Mouse (Mus musculus): ENCODE measurements around the gene Pctp. TPM values are rescaled to one million over a fixed set of nuclear protein-coding genes. Genes with fewer than 3 reads are reported as not detected.

The Pctp gene
- polyA plus RNA-seq, 1 experiment from 2014 or later, result 5.6 TPM

GRCm38 (mm10) chr11:89950691-89951270 lies 51.9 kb downstream of the Pctp start:
- Histone ChIP-seq H3K4me1 (no peaks in the 10 kb centered on the region), H3K4me2 (replicated peaks) (no peak overlapping the region), H3K27ac (no peak overlapping the region), H3K9me3 (no peaks in the 10 kb centered on the region), H3K4me3 (no peak overlapping the region), H3K27me3 (replicated peaks) (no peaks in the 10 kb centered on the region), H3K36me3 (no peaks in the 10 kb centered on the region), H3K9ac (no peak overlapping the region)
- 85% methylated on average over 3 of the region's 3 CpGs for WGBS
- ATAC-seq (ENCODE audit: low FRiP score, low read depth), result no peak

GRCm38 (mm10) chr11:89947806-89948205 lies 54.9 kb downstream of the Pctp start:
- Histone ChIP-seq H3K9me3 (no peaks in the 10 kb centered on the region), H3K36me3 (no peaks in the 10 kb centered on the region), H3K4me2 (replicated peaks) (no peak overlapping the region), H3K9ac (no peak overlapping the region), H3K4me1 (no peaks in the 10 kb centered on the region), H3K27ac (no peak overlapping the region), H3K27me3 (replicated peaks) (no peaks in the 10 kb centered on the region), H3K4me3 (no peak overlapping the region)
- no peak for ATAC-seq (ENCODE audit: low FRiP score, low read depth)
- 91% methylated on average over 4 of the region's 4 CpGs for WGBS

GRCm38 (mm10) chr11:89945159-89945558 lies 57.5 kb downstream of the Pctp start:
- H3K9me3 ChIP-seq, result no peaks in the 10 kb centered on the region
- no peaks in the 10 kb centered on the region for H3K4me1 ChIP-seq
- no peak overlapping the region for H3K9ac ChIP-seq
- no peaks in the 10 kb centered on the region for H3K27me3 ChIP-seq (replicated peaks)
- ATAC-seq (ENCODE audit: low FRiP score, low read depth), result no peak
- 75% methylated on average over 8 of the region's 8 CpGs for WGBS
- H3K36me3 ChIP-seq, result no peaks in the 10 kb centered on the region
- no peak overlapping the region for H3K4me2 ChIP-seq (replicated peaks)
- no peak overlapping the region for H3K27ac ChIP-seq
- no peak overlapping the region for H3K4me3 ChIP-seq

- Histone ChIP-seq H3K4me3 (no peak overlapping the region), H3K27me3 (replicated peaks) (no peaks in the 10 kb centered on the region), H3K36me3 (no peaks in the 10 kb centered on the region), H3K27ac (no peak overlapping the region), H3K4me1 (no peaks in the 10 kb centered on the region), H3K9me3 (no peaks in the 10 kb centered on the region), H3K4me2 (replicated peaks) (no peak overlapping the region), H3K9ac (no peak overlapping the region)
- no peak for ATAC-seq (ENCODE audit: low FRiP score, low read depth)
- 54% methylated on average over 7 of the region's 7 CpGs for WGBS
These were observed 65.5 kb downstream of the Pctp start for GRCm38 (mm10) chr11:89937241-89937640.

Other genes starting within 250 kb of the Pctp start
- 0.83 and 1.2 TPM in 2 replicates for gene Ankfn1, start 225.2 kb downstream of the Pctp start, polyA plus RNA-seq (2016; fragmentation: Nextera tagmentation; extraction: Ambion mirVana)
- gene Tmem100, start 27.5 kb upstream of the Pctp start, polyA plus RNA-seq (2016; fragmentation: Nextera tagmentation; extraction: Ambion mirVana), result 7.1 and 7.5 TPM in 2 replicates
- 21.5 and 25.3 TPM in 2 replicates for gene Gm45716, start 184.8 kb upstream of the Pctp start, polyA plus RNA-seq (2016; fragmentation: Nextera tagmentation; extraction: Ambion mirVana)
- 79.0 and 86.9 TPM in 2 replicates for gene Mmd, start 246.6 kb upstream of the Pctp start, polyA plus RNA-seq (2016; fragmentation: Nextera tagmentation; extraction: Ambion mirVana)